Mouse (Mus musculus) embryonic facial prominence, embryonic 10.5 days (tissue): Measurements from ENCODE around the gene Ube2q1. TPM values are rescaled to one million over a fixed set of nuclear protein-coding genes. Genes with fewer than 3 reads are reported as not detected.

Experiments
- polyA plus RNA-seq: library from polyadenylated mRNA; unstranded; fragments of >200 nt; fragmentation: Nextera tagmentation; extraction: Ambion mirVana; gene quantifications from 2 replicates; pipeline ENCODE4 v1.2.1, GENCODE M21; 2016

Gene Ube2q1
- polyA plus RNA-seq, 1 experiment from 2014 or later: 13.2 TPM

Other genes starting within 250 kb of the Ube2q1 start
- gene Adar, start 58.6 kb upstream of the Ube2q1 start, polyA plus RNA-seq: 16.4 and 17.5 TPM in 2 replicates
- 3.7 and 4.8 TPM in 2 replicates for gene Chrnb2, start 9.0 kb upstream of the Ube2q1 start, polyA plus RNA-seq
- 2.5 and 2.7 TPM in 2 replicates for gene She, start 57.8 kb downstream of the Ube2q1 start, polyA plus RNA-seq
- gene Il6ra, start 139.6 kb downstream of the Ube2q1 start, polyA plus RNA-seq: 0.41 and 0.61 TPM in 2 replicates
- gene Atp8b2, start 189.9 kb downstream of the Ube2q1 start, polyA plus RNA-seq: 12.6 and 13.3 TPM in 2 replicates
- gene Hax1, start 225.2 kb downstream of the Ube2q1 start, polyA plus RNA-seq: 200 and 206 TPM in 2 replicates